7 mouse cellular contexts compared by ENCODE assay signal in the genomic region with DNA sequence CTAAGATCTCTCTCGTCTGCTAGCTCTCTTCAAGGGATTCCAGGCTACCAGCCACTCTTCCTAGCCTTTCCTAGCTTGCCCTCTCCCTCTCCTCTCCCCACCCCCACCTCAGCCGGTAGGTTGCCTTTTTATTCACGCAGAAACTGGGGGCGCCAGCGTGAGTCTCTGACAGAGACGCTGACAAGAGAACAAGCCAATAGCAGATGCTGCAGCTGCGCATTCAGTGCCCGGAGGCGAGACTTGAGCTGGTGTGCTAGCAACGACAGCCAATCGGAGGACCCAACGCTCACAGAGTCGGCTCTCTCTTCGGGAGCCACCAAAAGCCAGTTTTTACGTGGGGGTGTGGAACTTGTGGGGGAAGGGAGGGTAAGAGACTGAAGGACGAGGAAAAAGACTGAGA. TPM values are rescaled to one million over a fixed set of nuclear protein-coding genes. Genes with fewer than 3 reads are reported as not detected.
DNase-seq lines count a peak whose midpoint lies in the region; ATAC-seq and TF ChIP-seq lines count a peak whose summit lies in the region.

No protein-coding gene starts in this region.

- ATAC-seq in limb, embryonic 13.5 days (ENCODE audit: low FRiP score, low read depth): peak; percentile 99
- ATAC-seq in midbrain, embryonic 16.5 days: peak; percentile 99

- TF ChIP-seq POLR2A in heart, adult 2 months (IDR thresholded peaks at IDR 0.05; ENCODE audit: insufficient read depth, low read depth, low read length): peak; percentile 81

- peaks cover 57% of the 10 kb centered on the region for H3K27me3 ChIP-seq in embryonic facial prominence, embryonic 10.5 days (replicated peaks; ENCODE audit: low read depth, poor library complexity, severe bottlenecking)
- H3K27me3 ChIP-seq in heart, adult 2 months (ENCODE audit: control insufficient read depth, insufficient read depth, low read length): no peaks in the 10 kb centered on the region
- H3K27me3 ChIP-seq in limb, embryonic 13.5 days: peaks cover 10% of the 10 kb centered on the region; the same call in 1 of the 2 replicates
- no peaks in the 10 kb centered on the region for H3K27me3 ChIP-seq in midbrain, embryonic 16.5 days (ENCODE audit: control insufficient read depth, insufficient read depth, low read depth, low read length)

- peak; percentile 86 for DNase-seq in adrenal gland, postnatal 10 days
- DNase-seq in embryonic facial prominence, embryonic 10.5 days (ENCODE audit: low spot score): peak; percentile 90
- DNase-seq in heart, adult 2 months: peak; percentile 76 to 90
- peak; percentile 80 to 88 for DNase-seq in kidney, adult 8-10 months
- peak; percentile 4 to 65 for DNase-seq in spleen, postnatal 10 days (ENCODE audit: low spot score in 2 of 2)

- H3K4me3 ChIP-seq in embryonic facial prominence, embryonic 10.5 days: peak overlapping the region; percentile 59
- peak overlapping the region; percentile 61 for H3K4me3 ChIP-seq in heart, adult 2 months
- H3K4me3 ChIP-seq in limb, embryonic 13.5 days: peak overlapping the region; percentile 49
- H3K4me3 ChIP-seq in midbrain, embryonic 16.5 days (ENCODE audit: low read depth, low read length): peak overlapping the region; percentile 42

- H3K36me3 ChIP-seq in embryonic facial prominence, embryonic 10.5 days (replicated peaks): no peaks in the 10 kb centered on the region
- no peaks in the 10 kb centered on the region for H3K36me3 ChIP-seq in heart, adult 2 months (ENCODE audit: control insufficient read depth, insufficient read depth, low read length)
- H3K36me3 ChIP-seq in limb, embryonic 13.5 days: no peaks in the 10 kb centered on the region
- no peaks in the 10 kb centered on the region for H3K36me3 ChIP-seq in midbrain, embryonic 16.5 days (ENCODE audit: control insufficient read depth, insufficient read depth, low read length)

- intact Hi-C loops in heart, adult 2 months (cut with DNase I): loop anchor here (5.0 kb wide), 1 partner anchor 139 kb away; a partner anchor contains a TSS

- H3K79me2 ChIP-seq in heart, adult 2 months (replicated peaks; ENCODE audit: control insufficient read depth, insufficient read depth, low read length): no peaks in the 10 kb centered on the region

- no peak for TF ChIP-seq CTCF in heart, adult 2 months (IDR thresholded peaks at IDR 0.05)

- no peaks in the 10 kb centered on the region for H3K9me3 ChIP-seq in embryonic facial prominence, embryonic 10.5 days
- H3K9me3 ChIP-seq in limb, embryonic 13.5 days: no peaks in the 10 kb centered on the region
- no peaks in the 10 kb centered on the region for H3K9me3 ChIP-seq in midbrain, embryonic 16.5 days (replicated peaks; ENCODE audit: control insufficient read depth, low read length, poor library complexity, severe bottlenecking)

- H3K4me2 ChIP-seq in limb, embryonic 13.5 days (replicated peaks): peak overlapping the region; percentile 69
- H3K4me2 ChIP-seq in midbrain, embryonic 16.5 days (ENCODE audit: low read length): peak overlapping the region; percentile 64

- H3K4me1 ChIP-seq in embryonic facial prominence, embryonic 10.5 days: 0 out of 2 replicates have a peak, but pooled peaks cover 4% of the 10 kb centered on the region
- H3K4me1 ChIP-seq in heart, adult 2 months (ENCODE audit: control insufficient read depth, insufficient read depth, low read length): no peaks in the 10 kb centered on the region; the same call in 1 of the 2 replicates
- H3K4me1 ChIP-seq in limb, embryonic 13.5 days: peaks cover 3% of the 10 kb centered on the region; the same call in 1 of the 2 replicates
- H3K4me1 ChIP-seq in midbrain, embryonic 16.5 days (ENCODE audit: control insufficient read depth, insufficient read depth, low read length): peaks cover 23% of the 10 kb centered on the region

- WGBS in embryonic facial prominence, embryonic 10.5 days: 15% methylated on average over 16 of the region's 16 CpGs
- 15% methylated on average over 16 of the region's 16 CpGs for WGBS in heart, adult 2 months
- WGBS in limb, embryonic 13.5 days: 10% methylated on average over 16 of the region's 16 CpGs
- 12% methylated on average over 16 of the region's 16 CpGs for WGBS in midbrain, embryonic 16.5 days

- no peak for TF ChIP-seq EP300 in heart, adult 2 months (IDR thresholded peaks at IDR 0.05; ENCODE audit: insufficient read depth, low read depth, low read length)

- peak overlapping the region; percentile 85 for H3K27ac ChIP-seq in embryonic facial prominence, embryonic 10.5 days (replicated peaks)
- H3K27ac ChIP-seq in heart, adult 2 months: peak overlapping the region; percentile 90
- peak overlapping the region; percentile 77; the same call in 1 of the 2 replicates for H3K27ac ChIP-seq in limb, embryonic 13.5 days
- H3K27ac ChIP-seq in midbrain, embryonic 16.5 days (ENCODE audit: low read length): peak overlapping the region; percentile 80

- H3K9ac ChIP-seq in heart, adult 2 months (ENCODE audit: low read depth, low read length): peak overlapping the region; percentile 85
- peak overlapping the region; percentile 66 for H3K9ac ChIP-seq in limb, embryonic 13.5 days
- H3K9ac ChIP-seq in midbrain, embryonic 16.5 days (ENCODE audit: low read depth, low read length): peak overlapping the region; percentile 53

RNA-seq across cellular contexts. Expression of a gene that starts 30.3 kb away (rescaled TPM):
- total RNA-seq in adrenal gland, postnatal 10 days (2021): 10 to 100 TPM; 16.9 to 23.4 TPM
- 11.9 and 14.3 TPM in 2 replicates for polyA plus RNA-seq in embryonic facial prominence, embryonic 10.5 days (2016; fragmentation: Nextera tagmentation; extraction: Ambion mirVana)
- total RNA-seq in heart, adult 2 months (2021): 10 to 100 TPM; 14.5 to 15.9 TPM
- polyA plus RNA-seq in heart, adult 2 months (2012; rRNA removed): 6.8 and 12.3 TPM in 2 replicates
- 26.9 and 27.8 TPM in 2 replicates for polyA plus RNA-seq in limb, embryonic 13.5 days (2015; fragmentation: Nextera tagmentation; extraction: Ambion mirVana)
- 46.9 and 48.4 TPM in 2 replicates for polyA plus RNA-seq in midbrain, embryonic 16.5 days (2015; fragmentation: Nextera tagmentation; extraction: Ambion mirVana)

Comparison
In these comparisons a context has a peak if more than half of its experiments do, and no peak if none do; other contexts are left out.
1. Peak in every context shown above with its lines: DNase-seq, ATAC-seq, H3K4me3 ChIP-seq and H3K27ac ChIP-seq.
2. DNase-seq: peak in every context shown above with its lines; median percentile 90 in embryonic facial prominence, embryonic 10.5 days; 86 in adrenal gland, postnatal 10 days; 84 in kidney, adult 8-10 months; 83 in heart, adult 2 months; 34 in spleen, postnatal 10 days.